Mouse (Mus musculus) bone marrow macrophage, adult 2 months (primary cell): ENCODE measurements around the gene Fam120c. TPM values are rescaled to one million over a fixed set of nuclear protein-coding genes. Genes with fewer than 3 reads are reported as not detected.

ENCODE experiments used
- H3K27ac ChIP-seq: 2 replicates; pipeline ENCODE4 v1.5.1; 2012; ENCODE audit warnings: low read depth, low read length; ENCODE audit not compliant: insufficient read depth
- H3K4me1 ChIP-seq: 2 replicates; pipeline ENCODE4 v1.6.1; 2012; ENCODE audit warnings: low read length; ENCODE audit not compliant: control insufficient read depth, insufficient read depth
- H3K4me3 ChIP-seq: 2 replicates; pipeline ENCODE4 v1.5.1; 2012; ENCODE audit warnings: mild to moderate bottlenecking, low read length, moderate library complexity; ENCODE audit not compliant: insufficient read depth
- CTCF ChIP-seq: IDR thresholded peaks from 2 replicates; pipeline ENCODE4 v1.5.1; 2012; ENCODE audit warnings: low read depth, mild to moderate bottlenecking, low read length, moderate library complexity
- POLR2A ChIP-seq: IDR thresholded peaks from 2 replicates; pipeline ENCODE4 v1.6.1; 2012; ENCODE audit warnings: mild to moderate bottlenecking, low read depth, low read length, borderline replicate concordance
- polyA plus RNA-seq: library from polyadenylated mRNA; stranded (reverse); fragments of >200 nt; gene quantifications from 2 replicates; pipeline ENCODE4 v1.2.4, GENCODE M21; 2012; ENCODE audit not compliant: missing spikeins, insufficient read depth, insufficient read length

Fam120c gene
- 1.8 and 2.6 TPM in 2 replicates for polyA plus RNA-seq

DNA sequence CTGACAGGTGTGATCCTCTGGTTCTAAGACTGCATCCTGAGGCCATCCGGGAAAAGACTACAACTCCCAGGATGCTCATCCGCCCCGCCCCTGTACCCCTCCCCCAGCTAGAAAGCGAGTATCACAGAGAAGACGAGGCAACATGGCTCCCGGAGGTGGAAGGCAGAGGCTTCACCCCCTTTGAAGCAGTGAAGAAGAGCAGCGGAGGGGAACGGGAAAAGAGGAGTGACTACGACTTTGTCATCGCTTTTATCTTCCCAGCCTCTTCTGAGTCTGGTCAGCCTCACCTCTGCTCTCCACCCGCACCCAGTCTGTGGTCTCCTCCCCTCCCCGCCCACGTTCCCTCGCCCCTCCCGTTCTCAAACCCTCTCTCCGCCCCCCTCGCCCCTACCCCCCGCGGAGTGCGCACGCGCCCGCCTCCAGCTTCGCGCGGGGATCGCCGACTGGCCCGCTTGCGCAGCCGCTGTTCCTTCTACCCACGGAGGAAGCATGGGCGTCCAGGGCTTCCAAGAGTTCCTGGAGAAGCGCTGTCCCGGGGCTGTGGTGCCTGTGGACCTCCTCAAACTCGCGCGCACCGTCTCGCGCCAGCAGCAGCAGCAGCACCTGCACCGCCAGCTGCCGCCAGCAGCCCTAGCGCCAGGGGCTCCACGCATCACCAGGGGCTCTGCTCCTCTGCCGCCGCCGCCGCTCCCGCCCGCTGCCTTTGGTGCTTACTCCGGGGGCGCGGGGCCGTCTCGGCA, at the start of gene Fam120c:
Fam120c (plus strand) TSS at position 415 of the 740 bp plus-strand sequence.
- peaks cover 13% of the 10 kb centered on the region for H3K4me1 ChIP-seq
- H3K4me3 ChIP-seq: peak within 1 kb of the TSS; percentile 77
- peak within 1 kb of the TSS; percentile 79 for H3K27ac ChIP-seq
- no peak for TF ChIP-seq CTCF

DNA sequence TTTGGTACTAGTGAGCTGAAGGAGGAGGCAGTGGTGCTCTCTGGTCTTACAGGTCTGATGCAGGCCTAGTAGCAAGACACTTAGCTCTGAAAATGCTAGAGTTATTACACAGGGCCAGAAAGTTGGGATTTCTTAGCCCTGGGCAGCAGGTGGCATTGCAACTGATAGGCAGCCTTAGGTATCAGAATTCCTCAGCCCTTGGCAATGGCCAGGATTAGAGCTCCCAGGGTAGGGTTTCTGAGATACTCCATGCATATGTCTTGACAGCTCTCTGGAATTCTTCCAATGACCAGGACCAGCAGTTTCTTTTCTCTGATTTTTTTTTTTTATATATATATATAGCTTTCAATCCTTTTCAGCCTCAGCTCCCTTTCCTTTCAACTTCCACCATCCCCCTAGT, 45.6 kb upstream of the Fam120c start:
- TF ChIP-seq POLR2A (no peak), CTCF (no peak)
- no peak overlapping the region for H3K4me3 ChIP-seq
- H3K27ac ChIP-seq: no peak overlapping the region
- H3K4me1 ChIP-seq: no peaks in the 10 kb centered on the region

DNA sequence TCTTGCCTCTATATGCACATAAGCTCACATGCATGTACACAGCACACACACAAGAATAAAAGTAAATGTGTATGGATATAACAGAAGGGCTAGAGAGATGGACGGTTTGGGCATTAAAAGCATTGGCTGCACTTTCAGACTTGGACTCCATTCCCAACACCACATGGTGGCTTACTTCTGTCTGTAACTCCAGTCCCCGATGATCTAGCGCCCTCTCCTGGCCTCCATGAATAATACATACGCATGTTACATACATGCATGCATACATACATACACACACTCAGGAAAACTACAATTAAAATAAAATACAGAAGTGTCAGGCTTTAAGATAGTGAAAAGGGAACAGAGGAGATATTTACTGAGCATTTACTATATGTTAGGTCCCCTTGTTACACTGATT, 30.2 kb upstream of the Fam120c start:
- TF ChIP-seq CTCF (no peak), POLR2A (no peak)
- no peak overlapping the region for H3K4me3 ChIP-seq
- no peaks in the 10 kb centered on the region for H3K4me1 ChIP-seq
- H3K27ac ChIP-seq: no peak overlapping the region

DNA sequence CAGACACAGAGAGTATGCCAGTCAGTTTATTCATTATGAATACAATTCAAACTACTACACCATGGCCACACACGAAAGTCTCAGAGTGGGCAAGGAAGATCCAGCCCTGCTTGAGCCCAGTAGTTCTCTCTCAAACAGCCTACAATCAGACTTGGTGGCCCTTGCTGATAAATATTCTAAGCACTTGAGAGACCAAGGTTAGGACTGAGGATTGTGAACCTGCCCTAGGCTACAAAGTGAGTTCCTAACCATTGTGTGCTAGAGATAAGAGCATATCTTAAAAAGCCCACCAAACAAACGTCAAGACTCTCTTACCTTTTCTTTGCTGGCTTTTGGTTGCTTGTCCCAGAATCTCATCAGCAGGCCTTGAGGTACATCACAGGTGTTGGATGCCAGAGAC, 10.4 kb upstream of the Fam120c start:
- no peak overlapping the region for H3K4me3 ChIP-seq
- no peak for TF ChIP-seq CTCF
- no peak for TF ChIP-seq POLR2A
- H3K27ac ChIP-seq: no peak overlapping the region
- no peaks in the 10 kb centered on the region for H3K4me1 ChIP-seq

DNA sequence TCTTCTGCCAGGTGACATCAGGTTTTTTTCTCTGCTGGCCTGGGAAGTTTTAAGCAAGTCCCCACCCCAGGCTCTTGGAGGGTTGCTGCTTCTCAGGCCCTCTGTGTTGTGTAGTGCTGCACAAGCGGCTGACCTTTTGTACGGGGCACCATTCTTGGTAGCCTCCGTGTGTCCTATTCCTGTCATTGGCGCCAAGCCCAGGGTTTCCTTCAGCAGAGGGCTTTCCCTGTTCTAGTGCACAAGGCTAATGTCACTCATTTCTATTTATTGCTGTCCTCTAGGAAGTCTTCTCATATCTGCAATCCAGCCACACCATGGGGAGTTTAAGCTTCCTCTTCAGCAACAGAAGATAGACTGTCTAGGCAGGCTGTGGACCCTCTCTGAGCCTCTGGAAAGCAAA, 6.2 kb upstream of the Fam120c start:
- Histone ChIP-seq H3K4me3 (no peak overlapping the region), H3K27ac (no peak overlapping the region), H3K4me1 (no peaks in the 10 kb centered on the region)
- TF ChIP-seq CTCF (no peak), POLR2A (no peak)

DNA sequence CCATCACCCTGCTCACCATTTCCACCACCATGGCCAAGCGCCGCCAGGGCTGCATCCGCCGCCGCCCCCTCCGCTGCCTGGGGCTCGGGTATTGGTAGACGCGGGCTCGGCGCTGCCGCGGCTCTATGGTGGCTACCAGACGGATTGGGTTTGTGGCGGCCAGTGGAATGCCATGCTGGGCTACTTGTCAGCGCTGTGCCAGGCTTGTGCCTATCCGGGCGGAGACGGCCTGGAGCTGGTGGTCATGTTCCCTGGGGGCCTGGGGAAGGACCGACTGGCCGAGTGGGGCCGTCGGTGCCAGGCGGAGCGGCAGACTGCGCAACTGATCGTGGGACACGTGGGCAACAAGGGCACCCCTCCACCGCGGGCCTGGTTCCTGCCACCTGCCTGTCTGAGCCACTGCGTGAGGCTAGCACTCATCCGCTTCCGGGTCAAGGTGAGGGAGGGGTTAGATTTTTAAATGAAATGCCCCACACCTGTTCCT, 568 bp downstream of the Fam120c start:
- Histone ChIP-seq H3K4me1 (peaks cover 18% of the 10 kb centered on the region), H3K27ac (peak overlapping the region; percentile 29), H3K4me3 (peak overlapping the region; percentile 77)
- no peak for TF ChIP-seq POLR2A
- no peak for TF ChIP-seq CTCF

DNA sequence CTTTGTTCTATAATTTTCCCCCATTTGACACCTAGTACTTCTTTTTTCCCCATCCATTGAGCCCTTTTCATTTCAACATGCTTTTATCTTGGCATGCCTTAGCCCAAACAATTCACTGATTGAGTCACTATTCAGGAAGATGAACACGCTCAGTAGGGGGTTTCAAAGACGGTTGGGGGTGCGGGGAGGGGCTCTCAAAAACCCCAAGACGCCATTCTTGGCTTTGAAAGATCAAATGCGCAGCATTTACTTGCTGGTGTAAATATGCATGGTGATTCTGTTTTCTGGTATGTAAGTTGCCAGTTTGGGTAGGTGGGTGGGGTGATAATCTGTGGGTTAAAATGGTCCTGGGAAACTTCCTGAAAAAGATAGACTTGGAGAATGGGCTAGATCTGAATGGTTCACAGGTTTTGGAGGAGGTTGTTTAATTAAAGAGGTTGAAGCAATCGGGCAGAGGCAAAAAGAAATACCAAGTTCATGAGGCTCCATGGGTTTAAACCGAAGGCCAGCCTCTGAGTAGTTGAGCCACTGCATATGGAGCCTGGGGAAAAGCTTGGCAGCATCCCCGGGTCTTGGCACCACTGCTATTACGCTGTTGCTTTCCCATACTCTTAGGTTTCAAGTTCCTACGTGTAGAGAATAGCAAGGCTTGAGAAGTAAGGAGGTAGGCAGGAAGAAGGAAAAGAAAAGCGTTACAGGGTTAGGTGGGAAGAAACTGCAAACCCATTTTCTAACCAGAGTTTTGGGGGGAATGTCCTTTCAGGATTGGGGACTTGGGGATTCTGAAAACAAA, 1.6 kb downstream of the Fam120c start:
- Histone ChIP-seq H3K4me1 (peaks cover 18% of the 10 kb centered on the region), H3K27ac (no peak overlapping the region), H3K4me3 (peak overlapping the region; percentile 77)
- TF ChIP-seq CTCF (no peak), POLR2A (no peak)

DNA sequence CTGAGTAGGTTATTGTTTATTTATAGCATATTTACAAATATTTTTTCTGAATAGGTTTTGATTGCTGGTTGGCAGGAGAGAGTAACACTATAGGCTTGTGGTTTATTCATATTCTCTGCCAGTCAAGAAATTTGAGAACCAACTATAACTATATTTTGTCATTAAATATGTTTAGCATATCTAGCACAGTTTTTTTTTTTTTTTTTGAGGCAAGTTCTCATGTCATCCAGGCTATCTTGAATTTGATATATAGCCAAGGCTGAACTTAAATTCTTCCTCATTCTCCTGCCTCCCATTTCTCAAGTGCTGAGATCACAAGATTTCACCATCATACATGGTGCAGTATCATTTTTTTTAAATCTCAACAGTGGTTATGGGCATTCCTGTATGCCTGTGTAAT, 3.3 kb downstream of the Fam120c start:
- Histone ChIP-seq H3K4me3 (no peak overlapping the region), H3K27ac (no peak overlapping the region), H3K4me1 (peaks cover 18% of the 10 kb centered on the region)
- TF ChIP-seq POLR2A: no peak
- no peak for TF ChIP-seq CTCF

DNA sequence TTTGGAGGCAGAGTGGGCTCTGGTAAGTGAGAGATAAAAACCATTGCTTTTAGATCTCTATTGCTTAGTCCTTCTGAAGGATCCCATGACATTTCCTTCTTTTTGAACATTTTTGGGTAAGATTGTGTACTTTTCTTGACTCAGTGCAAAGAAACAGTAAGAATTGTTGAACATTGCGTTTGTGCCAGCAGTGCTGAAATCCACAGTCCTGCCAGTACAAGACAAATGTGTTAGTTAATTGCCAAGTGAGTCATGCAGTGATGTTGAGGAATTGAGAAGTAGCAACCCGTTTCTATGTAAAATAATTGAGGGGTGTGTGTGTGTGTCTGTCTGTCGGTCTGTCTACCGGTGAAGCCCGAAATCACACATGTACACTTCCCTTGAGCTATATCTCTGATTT, 5.3 kb downstream of the Fam120c start:
- TF ChIP-seq CTCF (no peak), POLR2A (no peak)
- Histone ChIP-seq H3K4me3 (no peak overlapping the region), H3K27ac (no peak overlapping the region), H3K4me1 (peaks cover 18% of the 10 kb centered on the region)

DNA sequence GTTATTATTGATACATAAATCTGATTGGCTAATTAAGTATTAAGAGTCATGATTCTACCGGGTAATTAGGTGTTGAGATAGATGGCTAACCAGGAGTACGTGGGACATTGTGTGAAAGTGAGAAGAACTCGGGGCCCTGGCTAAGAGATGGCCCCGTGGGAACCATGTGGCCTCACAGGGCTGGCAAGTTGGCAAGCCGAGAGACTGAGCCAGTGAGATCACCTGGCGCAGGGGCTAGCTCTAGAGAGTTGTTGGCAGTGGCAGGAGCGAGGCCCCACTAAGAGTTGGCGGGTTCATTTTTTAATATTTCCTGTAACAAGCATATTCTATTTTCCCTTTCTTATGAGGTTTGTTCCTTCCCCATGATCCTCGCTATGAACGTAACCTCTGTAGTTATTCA, 74.8 kb downstream of the Fam120c start:
- Histone ChIP-seq H3K4me1 (no peaks in the 10 kb centered on the region), H3K27ac (no peak overlapping the region), H3K4me3 (no peak overlapping the region)
- no peak for TF ChIP-seq CTCF
- no peak for TF ChIP-seq POLR2A
